Mouse (Mus musculus): Measurements from ENCODE around the gene Rasa1.

DNA sequence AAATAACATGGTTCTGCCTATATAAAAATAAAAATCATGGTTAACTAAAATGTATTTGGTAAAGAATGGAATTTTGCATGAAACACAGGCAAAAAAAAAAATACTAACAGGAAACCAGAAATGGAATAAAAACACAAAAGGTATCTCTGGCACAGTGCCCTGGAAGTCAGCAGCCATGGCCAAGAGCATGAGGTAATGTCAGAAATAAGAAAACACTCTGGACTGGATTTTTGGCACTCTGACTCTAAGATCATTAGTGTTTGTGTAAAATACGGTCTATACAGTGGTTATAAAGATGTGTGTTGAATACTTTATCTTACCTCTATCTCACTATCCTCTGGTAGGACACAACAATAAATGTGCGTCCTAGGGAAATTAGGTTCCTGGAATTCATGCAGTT, 22.6 kb upstream of the Rasa1 start:
- TF ChIP-seq CTCF (IDR thresholded peaks at IDR 0.05; ENCODE audit: low read depth) (no peak), EP300 (IDR thresholded peaks at IDR 0.05; ENCODE audit: low read depth) (no peak)

Data from liver, postnatal 0 days (tissue).